Mouse (Mus musculus) stomach, postnatal 0 days (tissue): ENCODE results near the gene Mrm3. TPM values are rescaled to one million over a fixed set of nuclear protein-coding genes. Genes with fewer than 3 reads are reported as not detected.

Source experiments
- ATAC-seq: fragments of 200-750 bp; cut with Nextera tagmentation; 2 replicates; pipeline ENCODE4 v1.8.0; 2017; ENCODE audit not compliant: low FRiP score, low TSS enrichment
- DNase-seq: peaks from one replicate; pipeline ENCODE4 v3.0.0-alpha.2; 2016; ENCODE audit warnings: low spot score
- H3K27ac ChIP-seq: fragments of 300-500 bp; sonication (generic); replicated peaks from 2 replicates; pipeline ENCODE4 v1.5.1; 2014; ENCODE audit warnings: mild to moderate bottlenecking, control low read depth
- H3K27me3 ChIP-seq: fragments of 300-500 bp; sonication (generic); 2 replicates; pipeline ENCODE4 v1.6.1; 2014; ENCODE audit warnings: low read length; ENCODE audit not compliant: control insufficient read depth, insufficient read depth
- H3K36me3 ChIP-seq: fragments of 300-500 bp; sonication (generic); 2 replicates; pipeline ENCODE4 v1.6.1; 2014; ENCODE audit warnings: low read length, mixed read lengths; ENCODE audit not compliant: control insufficient read depth, insufficient read depth
- H3K4me1 ChIP-seq: fragments of 300-500 bp; sonication (generic); replicated peaks from 2 replicates; pipeline ENCODE4 v1.6.1; 2014; ENCODE audit warnings: antibody characterized with exemption; ENCODE audit not compliant: control insufficient read depth, insufficient read depth
- H3K4me2 ChIP-seq: fragments of 300-500 bp; sonication (generic); replicated peaks from 2 replicates; pipeline ENCODE4 v1.6.1; 2014; ENCODE audit warnings: low read depth, mild to moderate bottlenecking, control low read depth, moderate library complexity
- H3K4me3 ChIP-seq: fragments of 300-500 bp; sonication (generic); 2 replicates; pipeline ENCODE4 v1.5.1; 2014; ENCODE audit warnings: low read depth, low read length, control low read depth
- H3K9ac ChIP-seq: fragments of 300-500 bp; sonication (generic); 2 replicates; pipeline ENCODE4 v1.6.1; 2014; ENCODE audit warnings: mild to moderate bottlenecking, low read length, control low read depth, mixed read lengths
- H3K9me3 ChIP-seq: fragments of 300-500 bp; sonication (generic); 2 replicates; pipeline ENCODE4 v1.6.1; 2016; ENCODE audit warnings: low read length; ENCODE audit not compliant: control insufficient read depth
- CTCF ChIP-seq: IDR thresholded peaks from 2 replicates; pipeline ENCODE4 v1.5.1; 2016; ENCODE audit warnings: antibody characterized with exemption, low read depth, mild to moderate bottlenecking, moderate library complexity
- EP300 ChIP-seq: optimal IDR thresholded peaks from 2 replicates; pipeline ENCODE3; 2016; ENCODE audit warnings: antibody characterized with exemption
- WGBS: fragments of 180-500 bp; shearing (Covaris S2); extraction: QIAGEN DNeasy Blood & Tissue Kit; methylation state at CpG from one replicate; pipeline ENCODE4 v1.1.7; 2014; 5-methylcytosine and 5-hydroxymethylcytosine counted together
- polyA plus RNA-seq: library from polyadenylated mRNA; unstranded; fragments of >200 nt; fragmentation: Nextera tagmentation; extraction: Ambion mirVana; gene quantifications from 2 replicates; pipeline ENCODE4 v1.2.1, GENCODE M21; 2015

Gene Mrm3
- polyA plus RNA-seq, 1 experiment from 2014 or later, result 14.7 TPM

DNA sequence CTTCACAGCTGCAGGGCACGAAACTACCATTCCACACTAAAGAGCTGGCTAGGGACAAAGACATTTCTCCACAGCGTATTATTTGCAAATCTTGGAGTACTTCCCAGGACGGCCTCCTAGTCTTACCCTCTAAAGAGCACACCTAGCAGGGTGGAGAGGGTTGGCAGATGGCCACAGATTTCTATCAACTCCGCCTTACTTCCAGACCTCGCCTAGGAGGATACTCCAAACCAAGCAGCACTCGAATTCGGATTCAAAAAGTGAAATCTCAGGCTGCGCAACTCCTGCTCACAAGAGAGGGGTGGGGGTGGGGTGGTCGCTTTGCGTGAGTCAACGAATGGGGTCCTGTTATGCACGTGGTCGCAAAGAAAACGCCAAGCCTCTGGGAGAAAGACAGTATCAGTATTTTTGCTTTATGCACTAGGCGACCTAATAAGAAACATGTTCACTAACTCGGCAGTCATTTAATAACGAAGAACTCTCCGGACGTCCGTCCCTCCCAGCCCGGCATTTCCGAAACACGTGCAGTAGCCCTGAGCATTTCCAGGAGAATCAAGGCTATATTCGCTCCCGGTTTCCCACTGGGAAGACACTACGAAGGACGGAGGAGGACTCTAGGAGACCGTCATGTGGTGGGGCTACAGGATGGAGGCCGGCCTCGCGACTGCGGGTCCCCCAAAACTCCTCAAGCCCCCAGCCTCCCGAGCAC lies 26.7 kb upstream of the Mrm3 start:
- Histone ChIP-seq H3K4me3 (peak overlapping the region; percentile 80), H3K4me2 (peak overlapping the region; percentile 92), H3K4me1 (no peaks in the 10 kb centered on the region), H3K9me3 (no peaks in the 10 kb centered on the region), H3K9ac (peak overlapping the region; percentile 90), H3K27me3 (no peaks in the 10 kb centered on the region), H3K36me3 (peaks cover 2% of the 10 kb centered on the region), H3K27ac (peak overlapping the region; percentile 97)
- under 1% methylated on average over 33 of the region's 33 CpGs for WGBS
- peak; percentile 62 for ATAC-seq
- DNase-seq, result peak; percentile 76
- TF ChIP-seq EP300, result no peak
- TF ChIP-seq CTCF, result no peak

DNA sequence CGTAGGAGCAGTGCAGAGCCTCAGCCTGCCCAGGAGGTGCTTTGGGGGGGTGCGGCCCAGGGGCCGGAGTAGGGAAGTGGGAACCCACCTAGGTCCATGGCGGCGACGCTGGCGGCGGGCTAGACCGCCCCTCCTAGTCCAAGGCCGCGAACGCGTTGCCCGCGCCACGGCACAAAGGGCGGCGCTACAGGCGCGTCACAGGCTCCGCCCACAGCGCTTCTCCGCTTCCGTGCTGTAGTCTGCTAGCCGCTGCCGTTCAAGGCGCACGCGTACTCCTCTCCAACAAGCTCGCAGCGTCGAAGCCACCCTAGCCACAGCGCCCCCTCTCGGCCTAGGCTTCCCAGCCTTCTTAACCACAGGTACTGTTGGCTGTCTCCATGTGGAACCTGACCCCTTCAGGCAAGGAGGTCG lies 26.1 kb upstream of the Mrm3 start, which contains the start of the genes Dbil5 and Gemin4:
Gene Dbil5 (plus strand): TSS at position 219 of the 411 bp plus-strand sequence.
Gene Gemin4 (minus strand): TSS at position 275 of the 411 bp plus-strand sequence.
- TF ChIP-seq EP300, result no peak
- TF ChIP-seq CTCF, result peak; percentile 99
- Histone ChIP-seq H3K9ac (peak within 1 kb of the TSS; percentile 90), H3K4me2 (peak within 1 kb of the TSS; percentile 92), H3K27ac (peak within 1 kb of the TSS; percentile 97), H3K9me3 (no peaks in the 10 kb centered on the region), H3K36me3 (peaks cover 5% of the 10 kb centered on the region), H3K4me3 (peak within 1 kb of the TSS; percentile 80), H3K4me1 (no peaks in the 10 kb centered on the region), H3K27me3 (no peaks in the 10 kb centered on the region)
- ATAC-seq (peak; percentile 96), DNase-seq (peak; percentile 99)
- WGBS, result under 1% methylated on average over 34 of the region's 35 CpGs

DNA sequence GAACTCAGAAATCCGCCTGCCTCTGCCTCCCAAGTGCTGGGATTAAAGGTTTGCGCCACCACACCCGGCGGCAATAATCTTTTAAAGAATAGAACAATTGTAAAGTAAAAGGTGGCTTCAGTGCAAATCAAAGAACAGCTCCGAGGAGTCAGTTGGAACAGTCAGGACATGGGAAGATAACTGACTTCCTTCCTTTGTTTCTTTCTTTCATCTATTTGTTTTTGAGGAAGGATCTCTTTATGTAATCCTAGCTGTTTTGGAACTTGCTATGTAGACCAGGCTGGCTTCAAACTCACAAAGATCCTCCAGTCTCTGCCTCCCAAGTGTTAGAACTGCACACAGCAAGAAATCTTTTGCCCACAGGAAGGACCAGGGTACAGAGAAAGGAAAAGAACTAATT lies 18.9 kb upstream of the Mrm3 start:
- Histone ChIP-seq H3K9ac (no peak overlapping the region), H3K4me3 (no peak overlapping the region), H3K4me1 (no peaks in the 10 kb centered on the region), H3K36me3 (peaks cover 11% of the 10 kb centered on the region), H3K27ac (no peak overlapping the region), H3K4me2 (no peak overlapping the region), H3K9me3 (no peaks in the 10 kb centered on the region), H3K27me3 (no peaks in the 10 kb centered on the region)
- WGBS, result 92% methylated on average over 5 of the region's 5 CpGs
- no peak for TF ChIP-seq EP300
- TF ChIP-seq CTCF, result no peak
- no peak for ATAC-seq
- no peak for DNase-seq

DNA sequence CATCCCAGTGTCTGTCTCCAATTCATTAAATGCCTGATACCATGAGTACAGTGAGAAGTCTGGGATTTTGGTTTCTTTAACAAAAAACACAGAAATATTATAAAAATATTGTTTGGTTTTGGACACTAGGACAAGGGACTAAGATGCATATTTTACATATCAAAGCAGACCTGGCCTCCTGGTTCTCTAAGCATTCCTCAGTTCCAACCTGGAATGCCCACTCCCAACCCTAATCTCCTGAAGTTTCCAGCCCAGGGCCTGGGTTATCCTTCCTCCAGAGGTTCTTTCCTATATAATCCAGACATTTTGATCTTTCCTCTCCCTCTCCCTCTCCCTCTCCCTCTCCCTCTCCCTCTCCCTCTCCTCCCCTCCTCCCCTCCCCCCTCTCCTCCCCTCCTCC lies 18.5 kb upstream of the Mrm3 start:
- no peak for ATAC-seq
- H3K4me2 ChIP-seq, result no peak overlapping the region
- no peak overlapping the region for H3K9ac ChIP-seq
- H3K27ac ChIP-seq, result no peak overlapping the region
- H3K36me3 ChIP-seq, result peaks cover 11% of the 10 kb centered on the region
- no peaks in the 10 kb centered on the region for H3K9me3 ChIP-seq
- no peaks in the 10 kb centered on the region for H3K4me1 ChIP-seq
- no peaks in the 10 kb centered on the region for H3K27me3 ChIP-seq
- no peak overlapping the region for H3K4me3 ChIP-seq
- TF ChIP-seq CTCF (no peak), EP300 (no peak)
- no peak for DNase-seq

DNA sequence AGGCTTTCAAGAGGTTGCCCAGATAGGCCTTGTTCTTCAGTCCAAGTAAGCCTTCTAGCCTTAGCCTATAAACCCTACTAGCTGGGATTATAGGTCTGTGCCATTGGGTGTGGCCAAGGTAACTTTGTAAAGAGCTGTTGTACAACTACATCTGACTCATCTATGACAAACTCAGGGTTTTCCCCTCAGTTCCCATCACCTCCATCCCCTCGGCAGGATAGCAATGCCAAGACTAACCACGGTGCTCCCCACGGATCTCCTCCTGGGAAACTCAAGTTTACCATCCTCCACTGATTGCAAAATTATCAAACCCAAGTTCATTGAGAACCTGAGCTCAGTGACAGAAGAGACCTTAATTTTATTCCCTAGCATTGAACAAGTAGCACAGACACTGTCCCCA lies 7.4 kb upstream of the Mrm3 start:
- Histone ChIP-seq H3K4me3 (no peak overlapping the region), H3K27me3 (no peaks in the 10 kb centered on the region), H3K9ac (no peak overlapping the region), H3K4me1 (no peaks in the 10 kb centered on the region), H3K36me3 (peaks cover 13% of the 10 kb centered on the region), H3K27ac (no peak overlapping the region), H3K4me2 (no peak overlapping the region), H3K9me3 (no peaks in the 10 kb centered on the region)
- no peak for DNase-seq
- TF ChIP-seq EP300 (no peak), CTCF (no peak)
- ATAC-seq, result no peak; the same call in 1 of the 2 replicates
- 89% methylated on average over 3 of the region's 3 CpGs for WGBS

DNA sequence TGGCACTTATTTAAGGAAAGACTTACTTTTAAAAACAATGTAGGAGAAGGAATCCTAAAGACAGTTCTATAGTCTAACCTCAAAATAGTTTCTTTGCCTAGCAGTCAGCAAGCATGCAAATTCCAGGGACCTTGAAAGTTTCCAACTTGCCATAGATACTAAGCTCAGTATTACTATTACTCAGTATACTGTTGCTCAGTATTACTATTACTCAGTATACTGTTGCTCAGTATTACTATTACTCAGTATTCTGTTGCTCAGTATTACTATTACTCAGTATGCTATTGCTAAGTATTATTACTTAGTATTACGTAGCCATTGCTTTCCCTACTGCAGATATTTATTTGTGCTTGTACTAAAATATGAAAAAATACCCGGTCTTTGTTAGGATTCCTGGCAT lies 3.8 kb upstream of the Mrm3 start:
- no peak for TF ChIP-seq CTCF
- no peak for TF ChIP-seq EP300
- Histone ChIP-seq H3K27me3 (no peaks in the 10 kb centered on the region), H3K4me1 (no peaks in the 10 kb centered on the region), H3K9ac (no peak overlapping the region), H3K4me3 (no peak overlapping the region), H3K4me2 (no peak overlapping the region), H3K9me3 (no peaks in the 10 kb centered on the region), H3K36me3 (0 out of 2 replicates have a peak, but pooled peaks cover 4% of the 10 kb centered on the region), H3K27ac (no peak overlapping the region)
- DNase-seq (no peak), ATAC-seq (no peak)
- WGBS, result 91% methylated on average over 2 of the region's 2 CpGs
